Mouse (Mus musculus): ENCODE results near the gene F830045P16Rik.

DNA sequence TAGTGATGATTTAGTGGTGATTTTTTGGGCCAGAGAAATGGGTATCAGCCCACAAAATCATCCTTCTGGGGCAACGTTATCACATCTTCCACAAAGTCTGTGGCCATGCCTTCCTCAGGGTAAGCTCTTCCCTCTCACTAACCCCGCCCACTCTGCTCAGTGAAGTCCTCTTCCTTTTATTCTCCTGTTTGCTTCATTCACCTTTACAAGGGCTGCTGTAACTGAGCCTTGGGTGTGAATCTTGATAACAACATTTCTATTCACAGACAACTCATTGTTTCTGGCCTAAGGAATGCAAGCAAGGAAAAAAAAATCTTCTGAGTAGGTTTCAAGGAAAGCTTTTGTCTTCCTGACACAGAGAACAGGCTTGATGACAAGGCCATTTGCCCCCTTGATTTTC, 14.4 kb upstream of the F830045P16Rik start:
- TF ChIP-seq CTCF (IDR thresholded peaks at IDR 0.05; ENCODE audit: borderline replicate concordance, extremely low read depth, insufficient read depth, insufficient read length) (no peak), POLR2A (IDR thresholded peaks at IDR 0.05; ENCODE audit: borderline replicate concordance, extremely low read depth, insufficient read depth, insufficient read length, poor library complexity, severe bottlenecking) (no peak)
